Mouse (Mus musculus): ENCODE results near the gene Ak1. TPM values are rescaled to one million over a fixed set of nuclear protein-coding genes. Genes with fewer than 3 reads are reported as not detected.

Gene Ak1
- total RNA-seq, 2 experiments from 2014 or later, result 1,818 to 2,240 TPM

GRCm38 (mm10) chr2:32597699-32598098, 23.9 kb upstream of the Ak1 start:
- DNase-seq, result no peak
- intact Hi-C loops (cut with DNase I), result no loop called here

GRCm38 (mm10) chr2:32598506-32598905, 23.1 kb upstream of the Ak1 start:
- no peak for DNase-seq
- intact Hi-C loops (cut with DNase I), result no loop called here

DNA sequence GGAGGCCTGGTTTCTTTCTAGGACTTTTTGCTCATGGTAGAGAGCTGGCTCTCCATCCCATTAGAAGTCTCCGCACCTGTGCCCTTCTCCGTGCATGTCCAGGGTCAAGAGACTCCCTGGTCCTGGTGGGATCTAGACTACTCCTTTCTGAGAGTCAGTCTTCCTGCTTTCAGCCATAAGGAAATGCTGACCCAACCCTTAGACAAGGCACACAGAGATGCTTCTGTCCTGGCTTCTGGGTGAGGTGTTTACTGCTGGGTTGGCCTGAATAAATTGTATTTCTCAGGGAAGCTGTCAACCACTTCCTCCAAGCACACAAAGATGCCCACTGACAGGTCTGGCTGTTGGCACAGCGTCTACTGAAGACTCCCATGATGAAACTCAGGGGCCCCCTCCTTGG, 22.1 kb upstream of the Ak1 start, which contains the start of gene St6galnac6:
TSS of gene St6galnac6 (plus strand) at position 301 of the 400 bp plus-strand sequence.
- no peak for DNase-seq
- intact Hi-C loops (cut with DNase I), result no loop called here

DNA sequence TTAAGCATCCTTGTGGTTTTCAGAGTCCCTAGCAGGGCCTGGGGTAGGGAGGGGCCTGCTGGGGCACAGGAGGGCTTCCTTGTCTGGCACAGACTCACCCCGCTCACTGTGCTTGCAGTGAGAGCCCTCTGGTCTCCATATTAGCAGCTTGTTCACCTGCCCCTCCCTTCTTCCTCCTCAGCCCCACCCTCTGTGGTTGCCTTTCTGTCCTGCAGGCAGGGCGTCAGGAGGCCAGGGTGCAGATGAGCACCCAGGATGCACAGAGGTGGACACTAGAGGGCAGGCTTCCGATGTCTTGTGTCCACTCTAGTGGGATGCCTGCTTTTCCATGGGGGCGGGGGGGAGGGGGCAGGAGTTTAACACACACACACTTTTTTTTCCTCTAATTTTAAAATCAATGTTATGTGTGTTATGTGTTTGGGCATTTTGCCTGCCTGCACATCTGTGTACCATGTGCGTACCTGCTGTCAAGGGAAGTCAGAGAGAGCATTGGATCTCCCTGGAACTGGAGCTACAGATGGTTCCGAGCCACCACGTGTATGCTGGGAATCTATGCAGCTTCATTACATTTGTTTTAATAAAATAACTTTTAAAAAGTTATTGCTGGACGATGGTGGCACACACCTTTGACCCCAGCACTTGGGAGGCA, 20.0 kb upstream of the Ak1 start:
- intact Hi-C loops (cut with DNase I), result loop anchor here (1.0 kb wide), 1 partner anchor 17 kb away; no protein-coding TSS in a partner anchor
- DNase-seq, result no peak

DNA sequence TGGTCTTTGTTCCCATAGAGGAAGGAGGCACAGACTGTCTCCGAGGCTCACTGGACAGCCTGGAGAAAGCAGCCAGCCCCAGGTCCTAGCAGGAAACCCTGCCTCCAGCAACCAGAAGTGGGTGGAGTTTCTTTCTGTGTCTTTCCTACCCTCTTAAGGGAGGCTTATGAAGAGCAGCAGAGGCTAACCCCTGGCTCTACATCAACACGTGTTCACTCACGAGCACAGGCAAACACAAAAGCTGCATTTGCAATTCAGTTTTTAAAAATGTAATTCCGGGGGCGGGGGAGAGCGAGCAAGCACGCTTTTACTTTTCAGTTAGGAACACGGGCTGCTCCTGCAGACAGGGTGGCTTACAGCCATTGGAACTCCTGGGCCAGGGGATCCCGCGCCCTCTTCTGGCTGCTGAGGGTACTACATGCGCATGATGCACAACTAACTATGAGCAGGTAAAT, 18.9 kb upstream of the Ak1 start:
- DNase-seq, result peak; percentile 88 to 92

GRCm38 (mm10) chr2:32604631-32605030, 16.9 kb upstream of the Ak1 start:
- intact Hi-C loops (cut with DNase I), result no loop called here
- DNase-seq, result no peak

More for the DNA sequence above, 18.9 kb upstream of the Ak1 start:
- intact Hi-C loops (cut with DNase I), result loop anchor here (1.0 kb wide), 1 partner anchor 18 kb away; no protein-coding TSS in a partner anchor

- peak; percentile 81 to 88 for DNase-seq
- intact Hi-C loops (cut with DNase I), result no loop called here
These were observed 15.1 kb upstream of the Ak1 start for GRCm38 (mm10) chr2:32606161-32607142.

GRCm38 (mm10) chr2:32607262-32607947, 14.2 kb upstream of the Ak1 start:
- intact Hi-C loops (cut with DNase I), result no loop called here
- DNase-seq, result peak in 1 of 2 experiments; percentile 56

DNA sequence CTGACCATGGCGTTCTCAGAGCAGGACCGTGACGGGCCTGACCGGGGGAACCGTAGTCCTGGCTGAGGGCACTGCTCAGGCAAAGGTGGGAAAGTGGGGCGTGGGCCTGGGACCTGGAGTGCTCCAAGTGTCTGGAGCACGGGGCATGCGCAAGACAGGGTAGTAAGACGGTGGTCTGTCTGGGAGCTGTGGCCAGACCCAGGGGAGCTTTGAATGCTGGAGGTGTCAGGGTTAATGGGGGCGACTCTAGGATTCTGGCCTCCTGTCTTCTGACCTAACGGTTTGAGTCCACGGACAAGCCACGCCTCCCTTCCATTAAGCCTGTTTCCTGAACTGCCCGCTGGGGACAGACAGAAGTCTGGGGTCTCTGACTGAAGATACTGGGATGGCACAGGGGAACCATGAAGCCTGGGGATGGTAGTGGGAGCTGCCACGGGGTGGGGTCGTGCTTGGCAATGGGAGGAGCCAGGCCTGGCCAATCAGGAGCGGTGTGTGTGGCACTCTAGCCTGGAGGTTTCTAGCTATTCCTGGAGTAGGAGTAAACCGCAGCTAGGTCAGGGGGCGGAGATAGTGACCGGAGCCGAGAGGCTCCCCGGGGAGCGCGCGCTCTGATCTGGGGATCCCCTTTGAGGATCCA, 13.3 kb upstream of the Ak1 start:
- intact Hi-C loops (cut with DNase I), result no loop called here
- peak; percentile 76 to 80 for DNase-seq

DNA sequence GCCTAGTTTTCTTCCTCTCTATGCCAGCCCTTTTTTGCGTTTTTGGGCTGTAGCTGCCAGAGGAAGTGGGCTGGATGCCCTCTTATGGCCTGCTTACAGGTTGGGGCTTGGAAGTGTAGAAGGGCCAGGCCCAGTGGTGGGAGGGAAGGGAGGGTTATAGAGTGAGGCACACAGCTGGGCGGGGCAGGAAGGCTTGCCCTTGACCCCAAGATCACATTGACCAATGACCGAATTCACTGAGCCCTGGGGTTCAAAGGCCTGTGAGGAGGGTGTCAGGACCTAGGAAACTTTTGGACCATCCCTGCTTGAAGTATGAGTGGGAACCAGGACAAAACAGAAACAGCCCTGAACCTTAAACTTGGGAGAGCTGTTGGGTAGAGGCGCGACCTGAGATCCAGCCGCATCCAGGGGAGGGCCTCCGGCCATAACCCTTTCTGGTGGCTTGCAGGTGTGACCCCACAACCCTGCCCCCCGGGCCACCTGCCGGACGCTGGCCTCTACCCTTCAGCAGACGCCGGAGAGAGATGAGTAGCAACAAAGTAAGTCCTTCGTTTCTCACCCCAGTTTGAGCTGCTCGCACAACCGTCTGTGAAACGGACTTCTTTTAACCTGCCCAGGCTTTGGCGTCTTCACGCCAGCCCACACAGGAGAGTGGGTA, 12.7 kb upstream of the Ak1 start:
- no peak for DNase-seq
- intact Hi-C loops (cut with DNase I), result no loop called here

DNA sequence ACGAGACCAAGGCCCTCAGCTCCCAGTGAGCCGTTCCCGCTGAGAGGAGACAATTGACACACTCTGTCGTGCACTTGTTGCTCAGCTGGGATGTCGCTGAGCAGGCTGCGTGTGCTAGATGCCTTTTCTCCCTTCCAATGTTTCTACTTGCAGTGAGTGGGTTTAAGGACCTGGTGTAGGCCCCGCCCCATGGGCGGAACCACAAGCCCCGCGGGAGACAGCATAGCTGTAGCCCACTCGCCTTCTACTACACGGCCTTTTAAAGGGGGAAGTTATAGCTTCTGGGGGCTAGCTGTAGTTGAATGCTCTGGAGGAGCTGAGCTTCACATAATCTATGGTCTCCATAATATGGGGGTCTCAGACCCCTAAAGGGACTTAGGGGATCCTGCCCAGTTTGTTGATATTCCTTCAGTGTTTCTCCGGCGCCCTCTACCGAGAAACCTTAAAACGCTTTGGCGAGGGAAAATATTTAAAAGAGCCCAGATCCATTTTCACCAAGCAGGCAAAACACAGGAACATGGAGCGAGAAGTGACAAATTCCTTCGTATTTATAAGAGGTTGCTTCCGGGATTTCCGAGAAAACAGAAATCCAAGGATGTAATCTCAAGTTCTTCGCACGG, 10.8 kb upstream of the Ak1 start:
- intact Hi-C loops (cut with DNase I), result loop anchor here (5.0 kb wide), 1 partner anchor 33 kb away; the partner anchor contains the start of gene 9430097D07Rik
- no peak for DNase-seq

DNA sequence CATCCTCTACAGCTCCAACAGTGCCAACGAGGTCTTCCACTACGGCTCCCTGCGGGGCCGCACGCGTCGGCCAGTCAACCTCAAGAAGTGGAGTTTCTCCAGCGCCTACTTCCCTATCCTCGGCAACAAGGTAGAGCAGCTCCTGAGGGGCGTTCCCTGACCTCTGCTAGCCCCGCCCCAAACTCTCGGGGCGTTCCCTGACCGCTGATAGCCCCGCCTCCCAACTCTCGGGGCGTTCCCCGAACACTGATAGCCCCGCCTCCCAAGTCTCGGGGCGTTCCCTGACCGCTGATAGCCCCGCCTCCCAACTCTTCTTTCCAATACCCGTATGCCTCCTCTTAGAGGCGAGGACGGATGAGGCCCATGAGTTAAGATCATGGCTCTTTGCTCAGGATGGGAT, 9.3 kb upstream of the Ak1 start:
- intact Hi-C loops (cut with DNase I), result loop anchor here (5.0 kb wide), 1 partner anchor 35 kb away; the partner anchor contains the start of gene 9430097D07Rik

GRCm38 (mm10) chr2:32617109-32617508, 4.4 kb upstream of the Ak1 start:
- no peak for DNase-seq
- intact Hi-C loops (cut with DNase I), result no loop called here

More for the DNA sequence above, 9.3 kb upstream of the Ak1 start:
- DNase-seq, result no peak

DNA sequence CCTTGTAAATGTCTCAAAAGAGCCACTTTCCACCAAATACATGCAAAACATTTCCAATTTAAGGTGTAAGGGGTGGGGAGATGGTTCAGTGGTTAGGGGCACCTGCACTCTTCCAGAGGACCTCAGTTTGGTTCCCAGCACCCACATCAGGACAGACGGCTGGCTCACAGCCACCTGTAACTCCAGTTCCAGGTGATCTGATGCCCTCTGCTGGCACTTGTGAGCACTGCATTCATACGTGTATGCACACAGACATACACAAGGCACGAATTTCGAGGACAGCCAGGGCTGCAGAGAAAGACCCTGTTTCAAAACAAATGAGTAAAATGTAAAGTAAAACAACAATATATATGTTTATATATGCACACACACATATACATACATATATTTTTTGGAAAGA, 4.0 kb upstream of the Ak1 start:
- intact Hi-C loops (cut with DNase I), result no loop called here
- DNase-seq, result no peak

GRCm38 (mm10) chr2:32618051-32618450, 3.5 kb upstream of the Ak1 start:
- intact Hi-C loops (cut with DNase I), result no loop called here
- DNase-seq, result no peak

- intact Hi-C loops (cut with DNase I), result no loop called here
- DNase-seq, result peak in 1 of 2 experiments; percentile 29
These were observed 659 bp upstream of the Ak1 start for GRCm38 (mm10) chr2:32620682-32621516.

GRCm38 (mm10) chr2:32624111-32624748, 2.7 kb downstream of the Ak1 start:
- intact Hi-C loops (cut with DNase I), result no loop called here
- DNase-seq, result no peak

Data from gastrocnemius, postnatal 36 days (tissue).